Mouse (Mus musculus) bone marrow macrophage, adult 2 months (primary cell): Measurements from ENCODE around the gene Aldh16a1.

Source experiments
- CTCF ChIP-seq: IDR thresholded peaks from 2 replicates; pipeline ENCODE4 v1.5.1; 2012; ENCODE audit warnings: low read depth, mild to moderate bottlenecking, low read length, moderate library complexity
- POLR2A ChIP-seq: IDR thresholded peaks from 2 replicates; pipeline ENCODE4 v1.6.1; 2012; ENCODE audit warnings: mild to moderate bottlenecking, low read depth, low read length, borderline replicate concordance

- TF ChIP-seq CTCF: no peak
- no peak for TF ChIP-seq POLR2A
Measured at GRCm38 (mm10) chr7:45102441-45102840, 51.9 kb downstream of the Aldh16a1 start.
